Mouse (Mus musculus) testis, adult 2 months (tissue): ENCODE measurements around the gene Rrnad1. TPM values are rescaled to one million over a fixed set of nuclear protein-coding genes. Genes with fewer than 3 reads are reported as not detected.

Experiments
- H3K27ac ChIP-seq: fragments of 200-500 bp; 2 replicates; pipeline ENCODE4 v1.5.1; 2012; ENCODE audit warnings: low read depth, low read length; ENCODE audit not compliant: control insufficient read depth, insufficient read depth
- H3K27me3 ChIP-seq: fragments of 200-500 bp; 2 replicates; pipeline ENCODE4 v1.6.1; 2012; ENCODE audit warnings: mild to moderate bottlenecking, low read length, moderate library complexity; ENCODE audit not compliant: control insufficient read depth, insufficient read depth
- H3K36me3 ChIP-seq: fragments of 200-500 bp; 2 replicates; pipeline ENCODE4 v1.6.1; 2012; ENCODE audit warnings: mild to moderate bottlenecking, low read length; ENCODE audit not compliant: control insufficient read depth, insufficient read depth
- H3K4me1 ChIP-seq: fragments of 200-500 bp; 2 replicates; pipeline ENCODE4 v1.6.1; 2012; ENCODE audit warnings: low read length; ENCODE audit not compliant: control insufficient read depth, insufficient read depth
- H3K4me3 ChIP-seq: fragments of 200-500 bp; 2 replicates; pipeline ENCODE4 v1.5.1; 2012; ENCODE audit warnings: low read depth, mild to moderate bottlenecking, low read length, moderate library complexity, mixed read lengths; ENCODE audit not compliant: control insufficient read depth
- CTCF ChIP-seq: fragments of 200-500 bp; IDR thresholded peaks from 2 replicates; pipeline ENCODE4 v1.5.1; 2012; ENCODE audit warnings: low read depth, mild to moderate bottlenecking, inconsistent platforms, low read length, moderate library complexity; ENCODE audit not compliant: control insufficient read depth, insufficient read depth, insufficient replicate concordance
- POLR2A ChIP-seq: fragments of 200-500 bp; IDR thresholded peaks from 2 replicates; pipeline ENCODE4 v1.6.1; 2012; ENCODE audit warnings: low read depth, mild to moderate bottlenecking, inconsistent platforms, low read length, moderate library complexity; ENCODE audit not compliant: control insufficient read depth
- polyA plus RNA-seq: library from polyadenylated mRNA; depleted of rRNA; stranded (reverse); fragments of >200 nt; gene quantifications from 2 replicates; pipeline ENCODE4 v1.2.3, GENCODE M21; 2012

Gene Rrnad1
- polyA plus RNA-seq, 1 experiment = 22.2 TPM

DNA sequence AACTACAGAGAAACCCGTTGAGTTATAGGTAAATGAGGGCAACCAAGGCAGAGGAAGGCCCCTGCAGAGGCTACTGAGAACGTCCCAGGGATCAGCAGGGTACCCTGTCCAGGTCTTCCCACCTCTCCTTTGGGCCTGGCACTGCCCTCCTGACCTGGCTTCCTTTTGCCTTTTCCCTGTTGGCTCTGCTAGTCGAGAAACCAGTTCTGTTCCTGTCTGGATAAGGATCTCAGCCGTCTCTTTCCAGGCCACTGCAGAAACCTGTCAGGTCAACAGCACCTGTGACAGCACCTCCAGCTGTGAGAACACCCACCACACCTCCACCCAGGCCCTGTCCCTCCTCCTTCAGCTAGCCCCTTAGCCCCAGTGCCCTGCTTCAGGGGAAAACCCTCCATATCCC lies 28.0 kb upstream of the Rrnad1 start:
- H3K4me1 ChIP-seq = peaks cover 7% of the 10 kb centered on the region
- no peaks in the 10 kb centered on the region; the same call in 1 of the 2 replicates for H3K27me3 ChIP-seq
- H3K36me3 ChIP-seq = no peaks in the 10 kb centered on the region
- no peak overlapping the region for H3K4me3 ChIP-seq
- no peak overlapping the region for H3K27ac ChIP-seq
- TF ChIP-seq POLR2A = no peak
- no peak for TF ChIP-seq CTCF

- Histone ChIP-seq H3K4me3 (no peak overlapping the region), H3K4me1 (peaks cover 7% of the 10 kb centered on the region), H3K36me3 (no peaks in the 10 kb centered on the region), H3K27me3 (no peaks in the 10 kb centered on the region; the same call in 1 of the 2 replicates), H3K27ac (no peak overlapping the region)
- TF ChIP-seq CTCF = no peak
- no peak for TF ChIP-seq POLR2A
These were observed 27.5 kb upstream of the Rrnad1 start for GRCm38 (mm10) chr3:87958056-87958455.

- H3K4me3 ChIP-seq = no peak overlapping the region; the same call in 1 of the 2 replicates
- H3K27me3 ChIP-seq = no peaks in the 10 kb centered on the region; the same call in none of the 2 replicates
- peaks cover 30% of the 10 kb centered on the region for H3K4me1 ChIP-seq
- H3K27ac ChIP-seq = no peak overlapping the region
- TF ChIP-seq CTCF (no peak), POLR2A (no peak)
- no peaks in the 10 kb centered on the region for H3K36me3 ChIP-seq
These were observed 21.9 kb upstream of the Rrnad1 start for GRCm38 (mm10) chr3:87952440-87952839.

- H3K36me3 ChIP-seq = no peaks in the 10 kb centered on the region
- no peak overlapping the region for H3K27ac ChIP-seq
- H3K4me3 ChIP-seq = peak overlapping the region; percentile 9; the same call in 1 of the 2 replicates
- H3K27me3 ChIP-seq = no peaks in the 10 kb centered on the region; the same call in none of the 2 replicates
- H3K4me1 ChIP-seq = peaks cover 35% of the 10 kb centered on the region
- TF ChIP-seq POLR2A (no peak), CTCF (no peak)
These were observed 21.4 kb upstream of the Rrnad1 start for GRCm38 (mm10) chr3:87951946-87952345.

DNA sequence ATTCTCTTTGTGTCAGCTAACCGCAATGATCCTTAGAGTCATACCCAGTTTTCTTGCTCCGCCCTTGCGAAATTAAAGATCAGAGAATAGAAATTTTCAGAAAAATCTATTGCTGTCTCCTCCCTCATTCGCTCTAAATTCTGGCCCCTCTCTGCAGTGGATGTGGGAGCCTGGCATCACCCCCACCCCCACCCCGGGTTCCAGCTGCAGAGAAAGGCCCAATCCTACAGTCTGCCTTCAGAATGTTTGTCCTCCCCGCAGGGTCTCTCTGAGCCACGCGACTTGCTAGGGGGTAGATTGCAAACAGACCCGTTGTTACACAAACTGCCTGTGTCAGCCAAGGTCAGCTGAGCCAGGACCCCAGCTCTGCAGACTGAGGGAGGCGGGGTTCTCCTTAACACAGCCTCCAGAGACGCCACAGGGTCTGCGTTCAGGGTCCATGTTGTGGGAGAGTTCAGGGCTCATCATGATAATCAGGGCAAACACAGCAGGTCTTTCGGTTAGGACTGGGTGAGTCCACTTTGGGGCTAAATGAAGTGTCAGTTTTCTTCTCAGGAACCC lies 19.5 kb upstream of the Rrnad1 start:
- no peaks in the 10 kb centered on the region; the same call in none of the 2 replicates for H3K27me3 ChIP-seq
- H3K4me3 ChIP-seq = no peak overlapping the region
- no peaks in the 10 kb centered on the region for H3K36me3 ChIP-seq
- H3K27ac ChIP-seq = no peak overlapping the region
- TF ChIP-seq POLR2A (no peak), CTCF (no peak)
- peaks cover 40% of the 10 kb centered on the region for H3K4me1 ChIP-seq

DNA sequence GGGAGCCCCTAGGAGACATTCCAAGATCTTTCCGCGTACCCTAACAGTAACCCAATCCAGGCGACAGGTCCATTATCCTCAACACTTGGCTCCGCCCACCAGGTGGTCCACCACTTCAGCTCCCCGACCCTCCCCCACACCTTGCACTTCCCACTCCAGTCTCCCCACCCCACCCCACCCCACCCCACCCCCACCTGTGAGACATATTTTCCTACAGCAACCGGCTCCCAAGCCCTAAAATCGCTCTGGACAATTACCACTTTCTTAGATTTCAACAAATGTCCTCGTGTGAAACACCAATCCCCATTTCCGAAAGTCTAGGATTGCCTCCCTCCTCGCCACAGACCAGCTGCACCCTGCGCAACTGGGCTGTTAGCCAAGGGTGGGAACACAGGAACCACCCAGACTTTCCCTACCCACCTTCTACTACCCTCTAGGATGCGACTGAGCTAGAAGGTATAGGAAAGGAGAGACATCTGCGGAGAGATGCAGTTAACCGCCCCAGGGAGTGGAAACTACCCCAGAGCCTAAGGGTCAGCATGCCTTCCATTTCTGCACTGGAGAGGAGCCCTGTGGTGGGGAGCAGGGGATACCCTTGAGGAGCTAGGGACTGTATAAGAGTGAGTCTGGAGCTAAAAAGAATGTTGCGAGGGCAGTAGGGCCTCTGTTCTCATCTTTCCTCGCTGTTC lies 18.9 kb upstream of the Rrnad1 start:
- peaks cover 40% of the 10 kb centered on the region for H3K4me1 ChIP-seq
- no peaks in the 10 kb centered on the region; the same call in none of the 2 replicates for H3K27me3 ChIP-seq
- H3K4me3 ChIP-seq = no peak overlapping the region
- no peak overlapping the region for H3K27ac ChIP-seq
- no peaks in the 10 kb centered on the region for H3K36me3 ChIP-seq
- no peak for TF ChIP-seq CTCF
- no peak for TF ChIP-seq POLR2A

GRCm38 (mm10) chr3:87948378-87949265 lies 18.1 kb upstream of the Rrnad1 start, which contains the start of gene Crabp2:
TSS of gene Crabp2 (plus strand) at chr3:87948666.
- no peak for TF ChIP-seq CTCF
- no peak for TF ChIP-seq POLR2A
- Histone ChIP-seq H3K27me3 (no peaks in the 10 kb centered on the region; the same call in none of the 2 replicates), H3K4me1 (peaks cover 40% of the 10 kb centered on the region), H3K27ac (no peak within 1 kb of the TSS), H3K4me3 (peak within 1 kb of the TSS; percentile 36), H3K36me3 (no peaks in the 10 kb centered on the region)
